Mouse (Mus musculus): Measurements from ENCODE around the gene Gga2. TPM values are rescaled to one million over a fixed set of nuclear protein-coding genes. Genes with fewer than 3 reads are reported as not detected.

The Gga2 gene
- polyA plus RNA-seq, 1 experiment, result 49.1 TPM

DNA sequence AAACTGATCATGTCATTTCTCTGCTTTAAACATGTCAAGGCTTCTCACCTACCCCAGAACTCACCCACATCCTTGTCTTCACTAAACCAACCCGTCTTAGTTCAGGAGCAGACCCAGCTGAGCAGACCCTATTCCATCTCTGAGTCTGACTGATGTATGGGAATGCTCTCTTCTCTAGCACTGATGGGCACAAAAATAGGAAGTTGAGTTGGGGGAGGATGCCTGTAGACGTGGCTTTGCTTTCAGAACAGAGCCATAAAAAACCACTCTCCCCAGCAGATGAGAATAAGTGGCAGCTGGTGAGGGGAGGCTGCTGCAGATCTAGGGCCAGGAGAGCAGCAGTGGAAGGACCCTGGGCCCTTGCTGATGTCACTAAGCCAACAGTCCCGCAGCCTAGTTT lies 12.3 kb upstream of the Gga2 start:
- H3K36me3 ChIP-seq (ENCODE audit: control insufficient read depth, insufficient read depth, low read length), result no peaks in the 10 kb centered on the region
- 61% methylated on average over 3 of the region's 3 CpGs for WGBS
- H3K27me3 ChIP-seq (replicated peaks; ENCODE audit: control insufficient read depth, insufficient read depth, low read length), result no peaks in the 10 kb centered on the region
- DNase-seq, result no peak
- H3K4me3 ChIP-seq (ENCODE audit: insufficient read depth, low read depth, low read length), result no peak overlapping the region
- H3K27ac ChIP-seq (ENCODE audit: insufficient read depth, low read depth, low read length), result no peak overlapping the region
- TF ChIP-seq POLR2A (IDR thresholded peaks at IDR 0.05; ENCODE audit: low read depth, low read length) (no peak), CTCF (conservative IDR thresholded peaks at IDR 0.05; ENCODE audit: insufficient read depth, insufficient read length, low read depth, low read length) (no peak)
- H3K4me1 ChIP-seq (ENCODE audit: control insufficient read depth, insufficient read depth, low read length), result no peaks in the 10 kb centered on the region

- no peak overlapping the region for H3K4me3 ChIP-seq (ENCODE audit: insufficient read depth, low read depth, low read length)
- H3K36me3 ChIP-seq (ENCODE audit: control insufficient read depth, insufficient read depth, low read length), result no peaks in the 10 kb centered on the region
- WGBS, result 45% methylated on average over 2 of the region's 2 CpGs
- no peak for TF ChIP-seq CTCF (conservative IDR thresholded peaks at IDR 0.05; ENCODE audit: insufficient read depth, insufficient read length, low read depth, low read length)
- TF ChIP-seq POLR2A (IDR thresholded peaks at IDR 0.05; ENCODE audit: low read depth, low read length), result no peak
- no peaks in the 10 kb centered on the region for H3K27me3 ChIP-seq (replicated peaks; ENCODE audit: control insufficient read depth, insufficient read depth, low read length)
- peak; percentile 85 for DNase-seq
- peak overlapping the region; percentile 25; the same call in 1 of the 2 replicates for H3K27ac ChIP-seq (ENCODE audit: insufficient read depth, low read depth, low read length)
- peaks cover 6% of the 10 kb centered on the region; the same call in 1 of the 2 replicates for H3K4me1 ChIP-seq (ENCODE audit: control insufficient read depth, insufficient read depth, low read length)
Measured at GRCm38 (mm10) chr7:122022131-122022530, 1.1 kb upstream of the Gga2 start.

DNA sequence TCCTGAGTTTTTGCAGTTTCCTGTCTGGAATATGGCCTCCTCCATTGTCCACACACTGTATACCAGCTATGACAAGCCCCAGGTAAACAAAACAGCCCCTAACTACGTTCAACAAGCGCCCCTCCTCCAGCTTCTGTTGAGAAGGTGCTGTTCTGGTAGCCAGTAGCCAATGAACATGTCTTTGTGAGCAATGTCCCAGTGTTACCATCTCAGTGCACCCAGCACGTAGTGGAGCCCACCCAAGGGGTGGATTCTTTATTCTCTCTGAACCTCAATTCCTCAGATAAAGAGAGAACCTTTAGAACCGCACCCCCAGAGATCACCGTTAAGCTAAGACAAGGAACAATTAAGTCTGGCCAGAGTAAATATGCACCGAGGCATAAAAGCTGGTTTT lies 752 bp downstream of the Gga2 start:
- Histone ChIP-seq H3K4me3 (ENCODE audit: insufficient read depth, low read depth, low read length) (peak overlapping the region; percentile 95), H3K27me3 (replicated peaks; ENCODE audit: control insufficient read depth, insufficient read depth, low read length) (no peaks in the 10 kb centered on the region), H3K4me1 (ENCODE audit: control insufficient read depth, insufficient read depth, low read length) (peaks cover 14% of the 10 kb centered on the region; the same call in 1 of the 2 replicates), H3K36me3 (ENCODE audit: control insufficient read depth, insufficient read depth, low read length) (no peaks in the 10 kb centered on the region), H3K27ac (ENCODE audit: insufficient read depth, low read depth, low read length) (peak overlapping the region; percentile 69)
- no peak for TF ChIP-seq POLR2A (IDR thresholded peaks at IDR 0.05; ENCODE audit: low read depth, low read length)
- no peak for TF ChIP-seq CTCF (conservative IDR thresholded peaks at IDR 0.05; ENCODE audit: insufficient read depth, insufficient read length, low read depth, low read length)
- DNase-seq, result no peak
- 8% methylated on average over 6 of the region's 6 CpGs for WGBS

- DNase-seq, result no peak
- H3K36me3 ChIP-seq (ENCODE audit: control insufficient read depth, insufficient read depth, low read length), result no peaks in the 10 kb centered on the region
- H3K4me3 ChIP-seq (ENCODE audit: insufficient read depth, low read depth, low read length), result no peak overlapping the region
- TF ChIP-seq CTCF (conservative IDR thresholded peaks at IDR 0.05; ENCODE audit: insufficient read depth, insufficient read length, low read depth, low read length), result no peak
- TF ChIP-seq POLR2A (IDR thresholded peaks at IDR 0.05; ENCODE audit: low read depth, low read length), result no peak
- H3K4me1 ChIP-seq (ENCODE audit: control insufficient read depth, insufficient read depth, low read length), result peaks cover 21% of the 10 kb centered on the region
- H3K27ac ChIP-seq (ENCODE audit: insufficient read depth, low read depth, low read length), result no peak overlapping the region
- WGBS, result 91% methylated on average over 7 of the region's 7 CpGs
- no peaks in the 10 kb centered on the region for H3K27me3 ChIP-seq (replicated peaks; ENCODE audit: control insufficient read depth, insufficient read depth, low read length)
Measured at GRCm38 (mm10) chr7:122018978-122019377, 2.0 kb downstream of the Gga2 start.

DNA sequence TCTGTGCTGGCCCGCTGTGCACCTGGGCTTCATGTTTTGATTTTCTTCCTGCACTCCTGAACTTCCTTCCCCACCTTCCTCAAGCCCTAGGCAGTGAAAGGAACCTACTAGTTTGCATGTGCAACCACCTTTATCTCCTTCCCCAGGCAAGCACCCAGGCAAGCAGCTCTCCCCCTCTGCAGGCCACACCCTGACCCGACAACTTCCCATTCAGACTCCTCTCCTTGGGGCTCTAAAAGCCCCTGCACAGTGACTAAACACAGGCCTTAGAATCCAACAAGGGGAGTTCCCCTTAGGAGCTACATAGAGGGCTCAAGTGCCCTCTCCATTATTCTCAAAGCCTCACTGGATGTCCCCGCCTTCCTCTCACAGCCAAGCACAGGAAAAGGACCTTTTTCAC lies 2.8 kb downstream of the Gga2 start:
- 78% methylated on average over 3 of the region's 3 CpGs for WGBS
- DNase-seq, result no peak
- peaks cover 21% of the 10 kb centered on the region for H3K4me1 ChIP-seq (ENCODE audit: control insufficient read depth, insufficient read depth, low read length)

GRCm38 (mm10) chr7:122015734-122016133 lies 5.3 kb downstream of the Gga2 start:
- Histone ChIP-seq H3K27ac (ENCODE audit: insufficient read depth, low read depth, low read length) (no peak overlapping the region), H3K36me3 (ENCODE audit: control insufficient read depth, insufficient read depth, low read length) (no peaks in the 10 kb centered on the region), H3K4me3 (ENCODE audit: insufficient read depth, low read depth, low read length) (no peak overlapping the region), H3K27me3 (replicated peaks; ENCODE audit: control insufficient read depth, insufficient read depth, low read length) (no peaks in the 10 kb centered on the region), H3K4me1 (ENCODE audit: control insufficient read depth, insufficient read depth, low read length) (peaks cover 21% of the 10 kb centered on the region)
- peak; percentile 84 for DNase-seq
- TF ChIP-seq POLR2A (IDR thresholded peaks at IDR 0.05; ENCODE audit: low read depth, low read length), result no peak
- no peak for TF ChIP-seq CTCF (conservative IDR thresholded peaks at IDR 0.05; ENCODE audit: insufficient read depth, insufficient read length, low read depth, low read length)
- 27% methylated on average over 10 of the region's 10 CpGs for WGBS

More for the DNA sequence above, 2.8 kb downstream of the Gga2 start:
- Histone ChIP-seq H3K4me3 (ENCODE audit: insufficient read depth, low read depth, low read length) (no peak overlapping the region), H3K27ac (ENCODE audit: insufficient read depth, low read depth, low read length) (no peak overlapping the region), H3K36me3 (ENCODE audit: control insufficient read depth, insufficient read depth, low read length) (no peaks in the 10 kb centered on the region), H3K27me3 (replicated peaks; ENCODE audit: control insufficient read depth, insufficient read depth, low read length) (no peaks in the 10 kb centered on the region)
- TF ChIP-seq POLR2A (IDR thresholded peaks at IDR 0.05; ENCODE audit: low read depth, low read length) (no peak), CTCF (conservative IDR thresholded peaks at IDR 0.05; ENCODE audit: insufficient read depth, insufficient read length, low read depth, low read length) (no peak)

DNA sequence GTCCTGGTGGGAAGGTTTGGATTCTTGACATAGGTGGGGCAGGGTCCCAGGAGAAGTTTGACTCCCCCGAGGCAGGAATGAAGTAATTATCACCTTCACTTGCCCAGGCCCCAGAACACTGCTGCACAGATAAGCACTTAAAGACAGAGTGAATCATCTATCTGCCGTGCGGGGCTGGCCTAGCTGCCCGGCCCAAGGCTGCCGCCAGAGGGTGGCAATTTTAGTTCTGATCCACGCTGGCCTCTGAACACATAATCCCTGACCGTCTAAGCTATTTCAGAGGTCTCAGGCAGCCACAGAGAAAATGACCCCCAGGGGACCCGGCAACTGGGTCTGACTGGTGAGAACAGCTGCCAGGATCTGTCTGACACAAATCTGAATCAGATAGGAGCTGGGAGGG lies 5.9 kb downstream of the Gga2 start:
- Histone ChIP-seq H3K4me1 (ENCODE audit: control insufficient read depth, insufficient read depth, low read length) (peaks cover 21% of the 10 kb centered on the region), H3K36me3 (ENCODE audit: control insufficient read depth, insufficient read depth, low read length) (no peaks in the 10 kb centered on the region), H3K4me3 (ENCODE audit: insufficient read depth, low read depth, low read length) (no peak overlapping the region), H3K27me3 (replicated peaks; ENCODE audit: control insufficient read depth, insufficient read depth, low read length) (no peaks in the 10 kb centered on the region), H3K27ac (ENCODE audit: insufficient read depth, low read depth, low read length) (peak overlapping the region; percentile 20)
- DNase-seq, result peak; percentile 48
- WGBS, result 25% methylated on average over 8 of the region's 8 CpGs
- TF ChIP-seq CTCF (conservative IDR thresholded peaks at IDR 0.05; ENCODE audit: insufficient read depth, insufficient read length, low read depth, low read length) (peak; percentile 44), POLR2A (IDR thresholded peaks at IDR 0.05; ENCODE audit: low read depth, low read length) (no peak)

All from kidney, adult 2 months (tissue).